Mouse (Mus musculus) hematopoietic stem cell, adult 5-6 weeks (primary cell): ENCODE data around the gene Setd2. TPM values are rescaled to one million over a fixed set of nuclear protein-coding genes. Genes with fewer than 3 reads are reported as not detected.
A peak's percentile ranks its signal among the peaks of the same experiment; 100 is the strongest.

Experiments used
- ATAC-seq, 2 experiments: fragments of 125-278 bp in 1 of 2; replicated peaks in 1 of 2; 2 replicates each; pipeline ENCODE4 v1.8.0; 2016 to 2017; ENCODE audit warnings: inconsistent platforms in 2 of 2, mild to moderate bottlenecking in 2 of 2, moderate number of reproducible peaks in 2 of 2, low read depth in 1 of 2, moderate TSS enrichment in 1 of 2; ENCODE audit not compliant: low FRiP score in 2 of 2, poor library complexity in 2 of 2, severe bottlenecking in 2 of 2, insufficient read depth in 1 of 2, low TSS enrichment in 1 of 2
- total RNA-seq: library from RNA; stranded (forward); fragments of 172-1452, 232-1000 nt; gene quantifications from 2 replicates; pipeline ENCODE4 v1.2.3, GENCODE M21; 2017

The Setd2 gene
- total RNA-seq, 1 experiment from 2014 or later, result 205 TPM

DNA sequence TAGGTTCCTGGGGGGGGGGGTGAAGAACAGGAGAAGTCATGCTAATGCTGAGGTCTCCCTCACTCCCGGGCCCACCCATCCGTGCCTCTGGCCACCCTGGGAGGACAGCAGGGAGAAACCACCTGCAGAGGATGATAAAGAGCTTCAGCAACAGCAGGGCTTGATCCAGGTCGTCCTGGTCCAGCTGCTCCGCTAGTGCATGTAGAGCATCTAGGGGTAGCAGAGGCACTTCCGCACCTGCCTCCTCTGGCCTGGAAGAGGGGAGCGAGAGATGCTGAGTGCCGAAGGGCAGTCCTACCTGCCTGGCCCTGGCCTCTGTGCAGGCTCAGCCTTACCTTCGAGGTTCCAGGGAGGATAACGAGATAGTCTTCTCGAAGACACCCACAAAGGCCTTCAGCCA lies 111.9 kb downstream of the Setd2 start:
- no peak for ATAC-seq

DNA sequence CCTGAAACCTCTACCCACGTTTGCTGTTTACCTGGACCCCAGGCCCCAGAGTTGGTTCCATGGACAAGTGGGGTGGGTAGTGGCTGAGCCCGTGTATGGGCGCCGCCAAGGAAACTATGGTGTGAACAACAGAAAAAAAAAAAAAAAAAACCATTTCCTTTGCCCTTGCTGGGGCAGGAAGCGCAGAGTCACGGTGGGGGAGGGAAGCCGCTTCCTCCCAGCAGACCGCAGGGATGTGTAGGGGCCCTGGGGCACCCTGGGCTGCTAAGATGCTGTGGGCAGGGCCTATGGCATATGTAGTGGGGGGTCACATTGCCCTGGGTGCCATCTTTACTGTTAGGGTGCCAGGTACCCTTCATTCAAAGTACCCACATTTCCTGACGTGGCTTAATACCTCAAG lies 112.8 kb downstream of the Setd2 start:
- ATAC-seq, result peak; percentile 89 to 94

DNA sequence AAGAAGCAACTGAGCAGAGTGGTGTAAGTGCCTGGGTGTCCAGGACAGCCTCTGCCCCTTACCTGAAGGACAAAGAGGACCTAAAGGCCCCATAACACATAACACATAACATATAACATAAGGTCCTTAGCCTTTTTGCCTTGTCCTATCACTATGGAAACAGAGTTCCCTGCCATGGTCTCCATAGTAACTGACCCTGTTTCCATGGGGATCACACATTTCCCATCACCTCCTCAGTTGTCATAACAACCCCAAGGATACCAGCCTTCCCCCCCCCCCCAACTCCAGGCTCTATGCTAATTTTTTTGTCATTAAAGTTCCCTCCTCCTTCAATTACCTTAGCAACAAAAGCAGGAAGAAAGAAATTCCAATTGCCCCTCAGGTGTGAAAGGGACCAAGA lies 117.4 kb downstream of the Setd2 start:
- no peak for ATAC-seq

DNA sequence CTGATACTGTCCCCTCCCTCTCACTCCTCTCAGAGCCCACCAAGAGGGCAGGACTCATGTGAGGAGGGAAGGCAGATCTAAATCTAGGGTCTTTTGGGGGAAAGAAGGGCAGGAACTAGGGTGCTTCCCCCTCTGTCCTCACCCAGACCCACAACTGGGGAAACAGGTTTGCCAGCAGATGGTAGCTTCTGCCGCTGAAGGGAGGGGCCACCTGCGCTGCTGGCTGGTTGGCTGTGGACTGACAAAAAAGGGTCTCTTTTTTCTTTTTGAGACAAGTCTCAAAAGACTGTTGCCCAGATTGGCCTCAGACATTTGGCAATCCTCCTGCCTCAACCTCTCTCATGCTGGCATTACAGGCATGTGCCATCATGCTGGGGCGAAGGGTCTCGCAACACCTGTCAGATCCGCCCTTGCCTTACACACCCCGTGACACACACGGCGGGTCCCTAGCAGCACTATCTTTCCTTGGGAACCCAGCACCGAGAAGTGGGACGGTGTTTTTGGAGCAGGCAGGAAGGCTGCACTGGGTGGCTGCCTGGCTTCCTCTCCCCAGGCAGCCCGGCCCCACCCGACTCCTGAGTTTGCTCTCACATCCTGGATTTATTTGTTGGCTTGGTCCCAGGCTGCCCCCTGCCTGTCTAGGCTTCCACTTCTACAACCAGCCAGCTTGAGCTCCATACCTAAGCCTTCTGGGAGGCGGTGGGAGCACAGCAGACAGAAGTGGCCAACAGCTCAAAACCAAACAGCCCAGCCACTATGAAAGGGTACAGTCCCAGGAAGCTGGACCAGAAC lies 119.7 kb downstream of the Setd2 start:
- no peak for ATAC-seq

DNA sequence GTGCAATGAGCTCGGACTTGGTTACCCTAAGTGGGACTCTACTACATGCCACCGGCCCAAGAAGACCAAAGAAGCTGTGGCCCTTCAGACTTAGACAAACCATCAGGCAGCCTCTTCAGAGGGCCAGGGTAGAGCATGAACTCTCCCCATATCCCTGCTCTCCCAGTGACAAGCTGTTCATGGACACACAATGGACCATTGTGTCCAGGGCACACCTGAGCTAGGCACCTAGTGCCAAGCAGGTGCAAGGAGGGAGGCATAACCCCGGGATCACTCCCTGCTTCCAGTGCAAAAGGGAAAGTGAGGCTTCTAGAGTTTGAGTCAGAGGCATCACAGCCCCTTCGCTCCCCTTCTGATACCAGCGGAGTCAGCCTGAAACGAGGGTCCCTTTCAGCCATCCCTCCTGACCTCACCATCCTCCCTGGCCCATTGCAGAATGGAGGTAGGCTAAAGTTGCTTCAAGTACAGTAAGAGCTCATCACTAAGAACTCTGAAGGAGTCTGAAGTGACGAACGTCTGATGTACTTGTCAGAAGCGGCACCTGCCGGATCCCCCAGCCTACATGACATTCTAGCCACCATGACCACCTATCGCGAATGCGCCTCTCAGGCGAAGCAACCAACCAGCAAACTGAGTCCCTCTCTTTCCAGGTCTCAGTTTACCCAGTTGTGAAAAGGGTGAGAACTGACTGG lies 120.7 kb downstream of the Setd2 start:
- ATAC-seq, result no peak

- peak; percentile 80 to 82 for ATAC-seq
Observed at GRCm38 (mm10) chr9:110653655-110654461, 121.5 kb downstream of the Setd2 start, which contains the start of gene Nbeal2. Gene Nbeal2 (minus strand): TSS chr9:110654161.

- no peak for ATAC-seq
Observed at GRCm38 (mm10) chr9:110654726-110655650, 122.6 kb downstream of the Setd2 start.

GRCm38 (mm10) chr9:110655651-110656007 lies 123.2 kb downstream of the Setd2 start:
- ATAC-seq, result no peak

GRCm38 (mm10) chr9:110656249-110657221 lies 124.1 kb downstream of the Setd2 start, which contains the start of gene Ccdc12:
Gene Ccdc12 (plus strand): TSS chr9:110656503.
- peak; percentile 67 to 72 for ATAC-seq

DNA sequence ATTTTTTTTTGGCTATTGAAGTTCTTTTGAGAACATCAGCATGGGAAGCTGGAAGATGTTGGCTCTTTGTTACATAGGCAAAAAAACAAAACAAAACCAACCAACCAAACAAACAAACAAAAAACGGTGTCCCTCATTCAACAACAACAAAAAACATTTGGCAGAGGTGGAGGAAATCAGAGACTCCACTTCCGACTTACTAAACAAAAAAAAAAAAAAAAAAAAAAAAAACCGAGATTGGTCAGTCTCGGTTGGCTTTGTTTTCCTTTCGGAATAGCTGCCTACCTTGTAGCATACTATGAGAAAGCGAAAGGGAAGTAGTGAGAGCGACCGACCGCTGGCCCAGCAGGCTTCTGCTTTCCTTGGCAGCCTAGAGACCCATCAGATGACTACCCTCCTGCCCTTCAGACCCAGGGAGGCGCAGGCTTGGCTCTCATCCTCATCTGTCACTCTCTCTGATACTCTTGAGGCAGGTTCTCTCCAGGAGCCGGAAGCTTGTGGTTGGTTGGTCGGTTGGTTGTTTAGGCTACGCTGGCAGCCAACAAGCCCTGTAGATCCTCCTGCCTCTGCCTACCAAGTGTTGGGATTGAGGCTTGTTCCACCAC lies 125.2 kb downstream of the Setd2 start:
- ATAC-seq, result peak; percentile 33 to 40; a peak in 3 of 4 replicates

- no peak for ATAC-seq
Observed at GRCm38 (mm10) chr9:110659521-110659920, 127.1 kb downstream of the Setd2 start.

GRCm38 (mm10) chr9:110660208-110660607 lies 127.8 kb downstream of the Setd2 start:
- no peak for ATAC-seq

DNA sequence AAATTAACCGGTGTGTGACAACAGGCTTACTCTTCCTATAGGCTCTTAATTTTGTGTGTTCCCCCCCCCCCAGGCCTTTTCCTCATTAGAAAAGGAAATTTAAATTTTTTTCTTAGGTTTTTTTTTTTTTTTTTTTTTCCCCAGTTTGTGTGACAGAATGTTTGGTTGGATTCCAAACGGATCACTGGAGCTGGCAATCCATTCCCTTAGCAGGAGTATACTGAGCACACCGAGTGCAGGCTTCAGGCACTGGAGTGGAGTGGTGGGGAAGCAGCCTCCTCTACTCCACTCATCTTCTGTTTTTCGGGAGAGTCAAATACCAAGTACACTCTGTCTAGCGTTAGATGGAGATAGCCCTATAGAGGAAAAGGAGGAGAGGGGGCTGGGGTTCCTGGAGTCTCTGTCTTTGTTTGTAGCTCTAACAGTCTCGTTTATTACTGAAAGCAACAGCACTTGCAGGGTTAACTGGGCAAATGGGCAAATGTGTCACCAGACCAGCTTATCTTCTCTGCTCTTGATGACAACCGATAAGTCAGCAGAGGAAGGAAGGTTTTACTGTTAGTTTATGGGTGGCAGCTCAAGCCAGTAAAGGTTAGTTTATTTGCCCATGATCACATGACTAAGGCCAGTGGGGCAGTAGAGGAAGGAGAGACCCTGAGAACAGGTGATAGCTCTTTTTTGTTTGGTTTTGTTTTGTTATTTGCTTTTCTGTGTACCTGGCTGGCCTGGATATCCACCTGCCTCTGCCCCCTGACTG lies 128.6 kb downstream of the Setd2 start:
- ATAC-seq, result no peak

- ATAC-seq, result no peak
Observed at GRCm38 (mm10) chr9:110662844-110663243, 130.4 kb downstream of the Setd2 start.

- peak; percentile 94 to 96 for ATAC-seq
Observed at GRCm38 (mm10) chr9:110665912-110666311, 133.5 kb downstream of the Setd2 start.
